ENCODE assay signal across 11 mouse cellular contexts in the genomic region with DNA sequence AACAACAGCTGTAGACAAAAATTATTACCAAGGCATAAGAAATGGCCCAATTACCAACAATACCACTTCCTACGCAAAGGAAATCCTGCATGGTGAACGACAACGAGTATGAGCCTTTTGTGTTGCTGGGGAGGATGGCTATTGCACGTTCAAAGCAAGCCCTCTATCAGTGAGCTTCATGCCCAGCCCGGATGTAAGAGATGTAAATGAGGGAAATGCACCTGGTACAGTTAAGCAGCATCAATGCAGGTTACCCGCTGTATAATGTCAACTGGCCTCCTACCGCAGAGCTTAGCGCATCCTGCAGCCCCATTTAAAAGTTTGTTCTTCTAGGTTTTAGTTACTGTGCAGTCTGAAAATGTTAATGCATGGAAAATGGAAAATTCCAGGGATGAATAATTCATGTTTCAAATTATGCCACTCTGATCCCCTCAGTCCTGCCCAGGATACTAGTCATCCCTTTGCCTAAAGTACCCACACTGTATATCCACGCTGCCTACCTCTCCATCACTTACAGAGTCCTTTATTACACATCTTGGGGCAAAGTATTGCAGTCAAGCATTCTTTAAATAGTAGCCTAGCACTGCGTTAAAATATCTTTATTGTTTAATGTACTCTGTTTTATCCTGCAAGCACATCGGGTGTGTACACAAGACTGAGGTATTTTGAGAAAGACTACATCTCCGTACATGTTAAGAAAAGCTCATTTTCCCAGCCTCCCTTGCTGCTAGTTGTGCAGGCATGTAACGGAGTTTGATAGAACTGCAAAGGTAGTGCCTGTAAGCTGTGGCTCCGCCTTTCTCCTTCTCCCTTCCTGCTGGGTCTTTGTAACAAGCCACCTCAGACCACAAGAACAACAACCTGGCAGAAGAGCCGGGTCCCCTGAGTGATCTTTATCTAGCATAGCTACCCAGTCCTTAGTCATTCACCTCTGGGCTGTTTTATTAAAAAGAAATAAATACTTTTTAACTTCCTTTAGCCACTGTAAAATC. TPM values are rescaled to one million over a fixed set of nuclear protein-coding genes. Genes with fewer than 3 reads are reported as not detected.
A peak's percentile ranks its signal among the peaks of the same experiment; 100 is the strongest.
DNase-seq lines count a peak whose midpoint lies in the region; ATAC-seq and TF ChIP-seq lines count a peak whose summit lies in the region.
"Had no signal": no experiment of that assay in that cellular context is flagged by ENCODE, and none has a peak within 500 bp of the region (broad histone marks: within the 10 kb centered on the region; RNA-seq: fewer than 3 reads in every experiment).

No protein-coding gene starts in this region.

- H3K9ac ChIP-seq in hindbrain, embryonic 12.5 days, result no peak overlapping the region
- no peak overlapping the region for H3K9ac ChIP-seq in hindbrain, embryonic 11.5 days (ENCODE audit: low read depth, low read length)
- no peak overlapping the region for H3K9ac ChIP-seq in midbrain, embryonic 14.5 days (replicated peaks; ENCODE audit: low read length)
- H3K9ac ChIP-seq: limb, embryonic 13.5 days had no signal

- WGBS in hindbrain, embryonic 12.5 days, result 64% methylated on average over 15 of the region's 15 CpGs
- 67% methylated on average over 15 of the region's 15 CpGs for WGBS in hindbrain, embryonic 11.5 days
- WGBS in midbrain, embryonic 14.5 days, result 49% methylated on average over 15 of the region's 15 CpGs

- H3K4me2 ChIP-seq in hindbrain, embryonic 12.5 days (replicated peaks), result no peak overlapping the region
- no peak overlapping the region for H3K4me2 ChIP-seq in hindbrain, embryonic 11.5 days (replicated peaks; ENCODE audit: low read depth, low read length)
- H3K4me2 ChIP-seq in midbrain, embryonic 14.5 days (ENCODE audit: low read length), result no peak overlapping the region; the same call in 1 of the 2 replicates
- H3K4me2 ChIP-seq: limb, embryonic 13.5 days had no signal

- peak overlapping the region; percentile 52 for H3K27ac ChIP-seq in hindbrain, embryonic 12.5 days
- H3K27ac ChIP-seq in hindbrain, embryonic 11.5 days (ENCODE audit: low read depth, low read length), result no peak overlapping the region
- peak overlapping the region; percentile 6; the same call in 1 of the 2 replicates for H3K27ac ChIP-seq in midbrain, embryonic 14.5 days (replicated peaks; ENCODE audit: low read depth, low read length)
- H3K27ac ChIP-seq: limb, embryonic 13.5 days had no signal

- no peak for TF ChIP-seq CTCF in brain, embryonic 14.5 days (IDR thresholded peaks at IDR 0.05; ENCODE audit: borderline replicate concordance, extremely low read depth, insufficient read depth, insufficient read length)

- peak; percentile 52; the same call in 1 of the 2 replicates for ATAC-seq in hindbrain, embryonic 12.5 days (ENCODE audit: low FRiP score)
- ATAC-seq in hindbrain, embryonic 11.5 days (ENCODE audit: low FRiP score), result no peak
- no peak for ATAC-seq in midbrain, embryonic 14.5 days (ENCODE audit: low FRiP score, low TSS enrichment)

- TF ChIP-seq POLR2A in brain, embryonic 14.5 days (IDR thresholded peaks at IDR 0.05; ENCODE audit: borderline replicate concordance, extremely low read depth, insufficient read depth, insufficient read length, poor library complexity, severe bottlenecking), result no peak

- 0 out of 2 replicates have a peak, but pooled peaks cover 11% of the 10 kb centered on the region for H3K36me3 ChIP-seq in hindbrain, embryonic 12.5 days
- H3K36me3 ChIP-seq in hindbrain, embryonic 11.5 days (ENCODE audit: control insufficient read depth, insufficient read depth, low read length), result no peaks in the 10 kb centered on the region
- peaks cover 23% of the 10 kb centered on the region for H3K36me3 ChIP-seq in midbrain, embryonic 14.5 days (ENCODE audit: control insufficient read depth, insufficient read depth, low read length)
- H3K36me3 ChIP-seq: limb, embryonic 13.5 days had no signal

- H3K9me3 ChIP-seq in hindbrain, embryonic 12.5 days (replicated peaks), result no peaks in the 10 kb centered on the region; the same call in 1 of the 2 replicates
- H3K9me3 ChIP-seq in hindbrain, embryonic 11.5 days (ENCODE audit: control insufficient read depth, low read length), result no peaks in the 10 kb centered on the region
- no peaks in the 10 kb centered on the region for H3K9me3 ChIP-seq in midbrain, embryonic 14.5 days (ENCODE audit: control insufficient read depth, low read length)

- H3K4me3 ChIP-seq in hindbrain, embryonic 12.5 days, result no peak overlapping the region
- no peak overlapping the region for H3K4me3 ChIP-seq in hindbrain, embryonic 11.5 days (ENCODE audit: low read depth, low read length)
- no peak overlapping the region for H3K4me3 ChIP-seq in midbrain, embryonic 14.5 days (replicated peaks; ENCODE audit: low read depth, low read length)
- H3K4me3 ChIP-seq: limb, embryonic 13.5 days had no signal

- H3K27me3 ChIP-seq in hindbrain, embryonic 12.5 days, result no peaks in the 10 kb centered on the region
- H3K27me3 ChIP-seq in hindbrain, embryonic 11.5 days (ENCODE audit: control insufficient read depth, insufficient read depth, low read length), result no peaks in the 10 kb centered on the region
- no peaks in the 10 kb centered on the region for H3K27me3 ChIP-seq in midbrain, embryonic 14.5 days (ENCODE audit: control insufficient read depth, insufficient read depth, low read length)
- H3K27me3 ChIP-seq: limb, embryonic 13.5 days had no signal

- DNase-seq in hindbrain, embryonic 11.5 days (ENCODE audit: low spot score), result no peak
- DNase-seq in brain, embryonic 14.5 days (ENCODE audit: low read depth), result peak; percentile 56
- DNase-seq in midbrain, embryonic 14.5 days, result no peak
- peak; percentile 49 for DNase-seq in thymus, postnatal 14 days
- no peak for DNase-seq in cerebellum, adult 8-10 months
- DNase-seq in adrenal gland, postnatal 14 days, result no peak
- no peak for DNase-seq in testis, postnatal 14 days (ENCODE audit: low spot score)
- DNase-seq: gastrocnemius, postnatal 25 days; heart, postnatal 14 days had no signal

- H3K4me1 ChIP-seq in hindbrain, embryonic 12.5 days, result peaks cover 34% of the 10 kb centered on the region
- H3K4me1 ChIP-seq in hindbrain, embryonic 11.5 days (replicated peaks; ENCODE audit: control insufficient read depth, insufficient read depth, low read length), result no peaks in the 10 kb centered on the region
- peaks cover 39% of the 10 kb centered on the region for H3K4me1 ChIP-seq in midbrain, embryonic 14.5 days (ENCODE audit: control insufficient read depth, insufficient read depth, low read length)

RNA-seq across cellular contexts. Expression of gene Gng2, which starts 15.2 kb away (rescaled TPM):
- polyA plus RNA-seq in hindbrain, embryonic 12.5 days (2016; fragmentation: Nextera tagmentation; extraction: Ambion mirVana), result 203 and 213 TPM in 2 replicates
- polyA plus RNA-seq in hindbrain, embryonic 11.5 days (2014; fragmentation: Nextera tagmentation; extraction: Ambion mirVana), result 164 and 201 TPM in 2 replicates
- polyA plus RNA-seq in brain, embryonic 14.5 days (2012; rRNA removed), result 278 and 363 TPM in 2 replicates
- 422 and 423 TPM in 2 replicates for polyA plus RNA-seq in midbrain, embryonic 14.5 days (2014; fragmentation: Nextera tagmentation; extraction: Ambion mirVana)
- total RNA-seq in adrenal gland, postnatal 14 days (2021), result 32.7 and 44.4 TPM in 2 replicates

Comparison
In these comparisons a context has a peak if more than half of its experiments do, and no peak if none do; other contexts are left out.
1. DNase-seq: peak in brain, embryonic 14.5 days (single experiment) and thymus, postnatal 14 days (single experiment); none in hindbrain, embryonic 11.5 days (single experiment), midbrain, embryonic 14.5 days (single experiment), cerebellum, adult 8-10 months (single experiment), adrenal gland, postnatal 14 days (single experiment) and testis, postnatal 14 days (single experiment).